Mouse (Mus musculus): ENCODE data around the gene Nek7.

Gene Nek7

DNA sequence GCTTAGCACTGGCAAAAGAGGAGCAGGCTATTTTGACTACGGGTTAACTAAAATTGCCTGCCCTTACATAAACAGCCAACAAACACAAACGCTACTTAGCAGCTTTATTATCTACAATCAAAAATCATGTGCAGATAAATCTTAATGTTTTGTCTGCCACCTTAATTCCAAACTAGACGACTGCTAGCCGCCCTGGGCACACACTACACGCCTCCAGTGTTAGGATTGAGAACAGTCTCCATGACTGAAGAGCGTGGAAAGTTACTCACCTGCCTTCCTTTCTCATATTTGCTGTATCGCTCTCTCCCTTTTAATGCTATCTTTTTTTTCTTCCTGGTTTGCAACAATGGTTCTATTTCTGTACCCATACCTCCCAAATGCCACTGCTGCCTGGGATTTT, 12.1 kb downstream of the Nek7 start:
- DNase-seq: no peak

DNA sequence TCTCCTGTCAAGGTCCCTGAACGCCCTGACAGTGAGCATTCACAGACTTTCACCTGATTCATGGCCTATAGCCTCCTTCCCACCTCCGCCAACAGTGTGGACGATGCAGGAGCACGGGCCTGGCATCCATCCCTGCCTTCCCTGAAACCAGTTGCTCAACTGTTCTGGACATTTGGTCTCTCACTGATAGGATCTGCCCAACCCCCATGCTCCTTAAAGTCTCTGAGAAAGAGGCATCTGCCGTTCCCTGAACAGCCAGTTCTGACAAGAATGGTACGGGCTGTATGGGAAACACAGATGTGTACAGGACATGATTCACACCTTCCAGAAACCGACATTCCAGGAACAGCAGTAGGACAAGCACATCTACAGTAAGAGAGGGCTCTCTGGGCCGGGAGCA, 13.2 kb downstream of the Nek7 start:
- peak; percentile 28 to 49 for DNase-seq

DNA sequence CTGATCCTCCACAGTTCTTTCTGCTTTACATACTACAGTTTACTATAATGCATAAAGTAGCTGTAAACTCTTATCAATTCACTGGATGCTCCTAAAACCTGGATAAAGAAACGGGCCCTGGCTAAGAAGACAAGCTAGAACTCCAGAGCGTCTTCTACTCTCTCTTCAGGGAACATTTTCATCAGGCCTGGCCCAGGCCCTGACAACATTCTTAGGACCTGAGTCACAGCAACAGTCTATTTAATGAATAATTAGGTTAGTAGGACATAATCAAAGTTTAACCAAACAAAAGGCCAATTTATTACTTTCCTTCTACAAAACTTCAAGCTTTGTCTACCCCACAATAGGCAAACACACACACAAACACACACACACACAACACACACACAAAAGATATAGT, 15.2 kb downstream of the Nek7 start:
- no peak for DNase-seq

DNA sequence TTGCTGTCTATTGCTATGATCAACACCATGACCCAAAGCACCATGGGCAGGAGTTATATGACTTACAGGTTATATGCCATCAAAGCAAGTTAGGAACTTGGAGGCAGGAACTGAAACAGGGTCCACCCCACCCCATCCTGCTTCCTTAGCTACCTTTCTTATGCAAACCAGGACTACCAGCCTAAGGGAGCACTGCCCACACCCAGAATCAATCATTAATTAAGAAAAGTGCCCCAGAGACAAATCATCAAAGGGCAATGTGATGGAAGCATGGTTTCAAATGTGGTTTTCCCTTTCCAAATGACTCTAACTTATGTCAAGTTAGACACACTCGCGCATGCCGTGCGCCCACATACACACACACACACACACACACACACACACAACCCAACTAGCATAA, 16.0 kb downstream of the Nek7 start:
- DNase-seq: no peak

- no peak for DNase-seq
Observed at GRCm38 (mm10) chr1:138598087-138598486, 21.9 kb downstream of the Nek7 start.

GRCm38 (mm10) chr1:138596127-138596706, 23.7 kb downstream of the Nek7 start:
- no peak for DNase-seq

DNA sequence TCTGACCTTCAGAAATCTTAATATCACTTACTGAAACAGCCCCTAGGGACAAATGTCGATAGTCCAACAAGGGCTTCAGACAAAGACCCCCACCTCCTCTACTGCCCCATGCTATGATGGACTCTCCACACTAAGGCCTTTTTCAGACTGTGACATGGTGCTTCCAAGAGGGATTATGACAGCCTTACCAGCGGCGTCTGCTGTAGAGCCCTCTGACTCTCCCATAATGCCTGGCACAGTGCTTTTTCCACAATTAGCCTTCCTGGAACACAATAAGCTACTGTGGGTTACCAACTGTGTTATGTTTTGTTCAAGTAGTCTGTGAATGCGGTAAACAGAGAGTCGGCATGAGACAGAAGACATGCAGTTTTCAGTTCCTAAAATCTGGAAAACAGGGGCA, 25.0 kb downstream of the Nek7 start:
- DNase-seq: no peak

DNA sequence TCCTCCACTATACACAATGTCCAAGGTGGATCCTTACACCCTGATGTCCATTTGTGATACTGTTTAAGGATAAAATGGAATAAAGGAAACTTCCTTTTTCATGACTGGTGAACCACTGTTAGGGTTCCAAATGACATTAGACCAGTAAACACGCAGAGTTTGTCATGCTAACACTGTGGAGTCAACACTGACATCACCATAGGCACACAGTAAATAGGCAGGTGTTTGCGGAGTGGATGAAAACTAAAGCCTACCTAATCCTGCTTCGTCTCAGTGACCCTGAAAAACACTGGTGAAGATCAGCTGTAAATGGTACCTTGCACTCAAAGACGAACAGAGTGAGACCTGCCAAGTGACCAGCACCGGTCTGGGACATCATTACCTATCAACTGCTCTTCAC, 26.0 kb downstream of the Nek7 start:
- DNase-seq: no peak

DNA sequence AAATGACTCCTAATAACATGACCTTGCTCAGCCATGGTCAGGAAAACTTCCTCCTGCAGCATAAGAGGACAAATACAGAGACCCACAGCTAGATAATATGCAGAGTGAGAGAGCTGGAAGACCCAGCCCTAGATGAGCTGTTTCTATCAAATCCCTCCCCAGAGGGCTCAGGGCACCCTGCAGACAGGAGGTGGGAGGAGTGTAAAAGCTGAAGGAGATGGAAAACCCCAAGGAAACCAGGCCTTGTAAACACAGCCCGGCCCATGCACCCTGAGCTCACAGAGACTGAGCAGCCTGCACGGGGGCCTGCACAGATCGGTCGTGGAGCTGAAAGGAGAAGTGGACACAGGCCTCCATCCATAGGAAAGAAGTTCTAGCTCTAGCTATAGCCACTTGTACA, 27.5 kb downstream of the Nek7 start:
- DNase-seq: no peak

GRCm38 (mm10) chr1:138590451-138591022, 29.4 kb downstream of the Nek7 start:
- DNase-seq: no peak

- DNase-seq: no peak
Observed at GRCm38 (mm10) chr1:138589126-138589525, 30.8 kb downstream of the Nek7 start.

DNA sequence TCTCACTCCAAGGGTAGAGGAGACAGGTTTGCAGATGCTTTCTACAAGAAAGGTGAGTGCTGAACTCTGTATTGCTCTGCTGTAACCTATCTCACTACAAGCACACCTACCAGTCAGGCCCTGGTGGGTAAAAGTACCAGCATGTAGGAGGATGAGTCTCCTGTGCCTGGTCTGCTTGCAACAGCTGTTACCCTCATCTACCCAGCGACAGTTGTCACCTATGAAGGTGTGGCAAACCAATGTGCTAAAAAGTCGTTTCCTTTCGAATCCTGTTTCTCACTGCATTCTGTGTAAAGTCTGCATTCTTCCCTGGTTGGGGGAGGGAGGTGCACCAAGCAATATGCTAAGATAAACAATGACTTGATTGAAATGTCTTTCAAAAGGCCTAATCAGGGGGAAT, 32.1 kb downstream of the Nek7 start:
- no peak for DNase-seq

DNA sequence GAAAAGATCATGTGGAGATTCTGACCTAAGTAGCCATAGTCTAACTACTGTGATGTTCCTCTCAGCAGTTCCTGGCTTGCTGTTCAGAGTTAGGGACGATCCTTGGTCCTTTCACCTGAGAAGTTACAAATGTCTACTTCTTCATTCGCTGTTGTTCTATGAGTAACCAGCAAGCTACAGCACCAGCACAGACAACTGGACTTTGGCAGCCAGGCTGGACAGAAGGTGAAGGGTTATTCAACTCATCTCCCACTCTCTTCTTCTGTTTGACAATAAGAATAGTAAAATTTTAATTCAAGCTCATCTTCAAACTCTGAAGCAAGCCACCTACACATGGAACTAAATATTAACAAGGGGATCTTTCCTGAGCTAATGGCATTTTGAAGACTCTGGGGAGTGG, 33.0 kb downstream of the Nek7 start:
- DNase-seq: no peak

DNA sequence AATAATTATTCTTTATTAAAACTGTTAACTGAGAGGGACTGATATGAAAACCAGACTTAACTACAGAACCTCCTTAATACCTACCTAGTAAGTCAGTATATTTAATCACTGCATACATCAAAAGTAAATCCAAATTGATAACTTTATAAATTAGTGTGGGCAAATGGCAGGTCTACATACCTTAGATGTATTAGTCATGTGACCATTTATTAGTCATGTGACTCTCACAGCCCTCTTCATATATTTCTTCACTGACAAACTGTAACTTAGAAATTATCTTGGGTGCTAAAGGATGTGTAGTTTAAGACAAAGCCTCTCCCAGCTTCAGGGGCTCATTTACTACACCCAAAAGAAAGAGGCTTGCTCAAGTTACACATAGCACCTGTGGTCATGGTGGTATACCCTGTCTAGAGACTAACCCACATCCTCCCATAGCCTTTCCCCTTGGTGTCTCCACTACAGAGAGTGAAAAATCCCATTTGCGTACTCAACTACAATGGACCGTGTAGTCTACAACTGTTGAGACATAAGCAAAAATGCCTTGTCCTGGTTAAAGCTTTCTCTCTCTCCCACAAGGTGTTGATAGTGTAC, 35.4 kb downstream of the Nek7 start:
- DNase-seq: no peak

DNA sequence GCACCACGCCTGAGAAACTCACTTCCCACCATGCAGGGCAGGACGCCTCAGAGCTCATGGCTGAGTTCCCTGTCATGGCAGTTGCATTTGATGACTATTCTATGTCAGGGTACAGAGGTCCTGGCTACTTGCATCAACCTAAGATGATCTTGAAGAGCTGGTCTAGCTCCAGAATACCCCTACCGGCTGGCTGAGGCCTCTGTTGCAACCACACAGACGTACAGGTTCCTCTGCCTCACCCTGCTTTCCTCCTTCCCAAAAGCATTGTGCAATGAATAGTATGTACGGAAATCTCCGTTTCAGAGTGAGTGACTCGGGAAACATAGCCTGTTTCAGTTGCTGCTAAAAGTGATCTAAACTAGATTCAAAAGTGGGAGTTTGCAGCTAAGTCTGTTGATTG, 37.7 kb downstream of the Nek7 start:
- no peak for DNase-seq

DNA sequence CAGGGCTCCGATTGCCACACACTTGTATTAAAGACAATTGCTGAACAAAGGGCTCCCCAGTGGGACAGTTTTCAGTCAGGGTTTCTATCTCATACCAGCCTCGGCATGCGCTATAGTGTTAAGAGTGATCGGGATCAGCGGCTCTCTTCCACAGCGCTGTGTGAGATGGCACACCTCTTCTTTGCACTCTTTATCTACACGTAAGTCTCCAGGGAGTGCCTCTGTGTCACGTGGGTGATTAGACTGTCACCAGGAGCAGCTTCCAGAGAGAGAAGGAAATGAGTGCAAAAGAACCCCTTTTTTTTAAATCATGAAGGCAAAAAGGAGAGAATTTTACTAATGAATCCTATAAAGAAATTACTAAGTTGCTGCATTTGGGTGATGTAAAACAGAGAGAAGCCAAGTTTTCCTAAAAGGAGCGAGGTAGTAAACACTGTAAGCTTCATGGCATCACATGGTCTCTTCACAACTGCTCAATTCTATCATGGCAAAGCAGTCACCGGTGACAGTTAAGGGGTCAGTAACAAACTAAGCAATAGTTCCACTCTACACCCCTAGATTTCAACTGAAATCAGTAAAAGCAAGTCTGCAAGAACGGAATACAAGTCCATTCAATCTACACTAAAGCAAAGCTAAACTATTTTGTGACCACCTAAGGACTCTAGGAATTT, 40.0 kb downstream of the Nek7 start:
- no peak for DNase-seq

DNA sequence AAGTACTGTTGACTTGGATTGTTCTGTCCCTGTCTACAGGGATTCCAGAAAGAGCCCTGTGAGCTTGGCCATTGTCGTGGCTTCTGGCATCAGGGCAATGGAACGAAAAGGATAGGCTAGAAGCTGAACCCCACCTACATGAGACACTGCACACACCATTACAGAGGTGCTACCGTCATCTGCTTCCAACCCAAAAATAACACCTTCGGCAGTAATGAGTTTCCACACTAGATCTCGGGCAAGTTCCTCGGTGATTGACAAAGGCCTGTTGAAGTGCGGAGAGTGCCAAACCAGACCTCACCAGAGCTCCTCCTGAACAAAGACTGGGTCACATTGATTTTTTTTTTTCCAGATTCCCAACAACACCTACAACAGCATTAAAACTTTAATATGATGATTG, 40.7 kb downstream of the Nek7 start:
- DNase-seq: no peak

DNA sequence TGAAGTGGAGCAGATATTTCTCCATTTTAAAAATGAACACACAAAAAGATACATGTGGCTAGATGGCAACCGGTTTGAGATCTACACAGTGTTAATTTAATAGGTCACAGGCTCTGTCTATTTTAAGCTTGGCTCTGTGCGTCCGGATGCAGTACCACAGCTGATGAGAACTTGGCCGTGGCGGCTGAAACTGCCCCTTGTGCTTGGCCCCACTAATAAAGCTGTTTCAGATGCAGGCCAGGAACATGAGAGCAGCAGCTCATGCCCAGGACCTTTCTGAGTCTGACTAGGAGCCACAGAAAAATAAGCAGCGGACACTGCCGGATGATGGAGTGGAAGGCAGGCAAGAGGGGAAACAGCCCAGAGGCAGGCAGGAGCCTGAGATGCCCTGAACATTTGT, 43.1 kb downstream of the Nek7 start:
- peak; percentile 69 to 78 for DNase-seq

DNA sequence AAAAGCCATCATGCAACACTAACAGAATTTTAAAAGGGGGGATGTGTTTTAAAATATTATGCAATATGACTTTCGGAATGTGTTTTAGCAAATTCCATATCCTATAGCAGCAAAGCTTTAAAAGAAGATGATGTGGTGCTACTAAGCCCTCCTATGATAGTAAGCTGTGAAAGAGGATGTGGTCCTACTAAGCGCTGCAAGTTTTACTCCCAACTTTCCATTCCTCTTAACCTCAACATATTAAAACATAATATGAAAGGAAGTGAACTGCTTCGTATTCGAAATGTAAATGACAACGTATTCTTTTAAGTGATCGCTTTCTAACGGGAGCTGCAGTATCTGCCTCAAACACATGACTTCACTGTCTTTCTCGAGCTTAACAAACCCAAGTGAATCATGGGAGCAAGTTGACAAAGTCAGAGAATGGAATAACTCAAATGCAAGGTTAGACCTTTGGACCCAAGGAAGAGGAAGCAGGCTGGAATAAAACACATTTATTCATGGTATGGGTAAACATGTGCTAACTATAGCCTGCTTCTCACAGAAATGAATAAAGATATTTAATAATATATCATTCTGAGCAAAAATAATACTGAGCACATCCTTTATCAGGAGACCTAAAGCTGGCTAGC, 43.8 kb downstream of the Nek7 start:
- DNase-seq: no peak

DNA sequence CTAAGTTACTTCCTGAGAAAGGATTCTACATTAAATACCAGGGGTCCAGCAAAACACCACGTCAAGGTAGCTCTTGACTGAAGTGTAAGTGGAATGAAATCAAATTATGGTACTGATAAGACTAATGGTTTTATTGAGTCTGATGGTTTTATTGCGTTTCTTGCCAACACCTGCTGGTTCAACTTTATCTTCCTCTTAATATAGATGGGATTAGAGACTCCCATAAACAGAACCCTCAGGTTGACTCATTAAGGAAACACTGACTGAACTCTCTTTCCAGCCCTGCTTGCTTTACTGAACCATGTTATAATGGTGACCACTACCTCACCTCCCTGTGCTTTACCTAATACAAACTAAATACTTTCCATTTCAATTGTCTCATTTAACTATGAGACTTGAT, 44.3 kb downstream of the Nek7 start:
- DNase-seq: no peak

GRCm38 (mm10) chr1:138571565-138572361, 48.2 kb downstream of the Nek7 start:
- DNase-seq: no peak

- no peak for DNase-seq
Observed at GRCm38 (mm10) chr1:138571038-138571441, 48.9 kb downstream of the Nek7 start.
